Mouse (Mus musculus) CD4-positive, CD25-positive, alpha-beta regulatory T cell, adult 4 months (primary cell): Measurements from ENCODE around the gene Fhl3. TPM values are rescaled to one million over a fixed set of nuclear protein-coding genes. Genes with fewer than 3 reads are reported as not detected.
"Not testable (repeated sequence)": the region's sequence is repeated elsewhere in the genome, so short reads cannot be mapped to it uniquely, and the experiment has no call there.

Experiments
- ATAC-seq: one replicate; pipeline ENCODE4 v1.8.0; 2017
- polyA plus RNA-seq, 2 experiments: library from polyadenylated mRNA; unstranded; fragments of 100-300 nt; shearing (Covaris generic); gene quantifications; one replicate each; pipeline ENCODE4 v1.2.1; 2017

The Fhl3 gene
- polyA plus RNA-seq, 2 experiments from 2014 or later = 6.6 to 11.0 TPM

DNA sequence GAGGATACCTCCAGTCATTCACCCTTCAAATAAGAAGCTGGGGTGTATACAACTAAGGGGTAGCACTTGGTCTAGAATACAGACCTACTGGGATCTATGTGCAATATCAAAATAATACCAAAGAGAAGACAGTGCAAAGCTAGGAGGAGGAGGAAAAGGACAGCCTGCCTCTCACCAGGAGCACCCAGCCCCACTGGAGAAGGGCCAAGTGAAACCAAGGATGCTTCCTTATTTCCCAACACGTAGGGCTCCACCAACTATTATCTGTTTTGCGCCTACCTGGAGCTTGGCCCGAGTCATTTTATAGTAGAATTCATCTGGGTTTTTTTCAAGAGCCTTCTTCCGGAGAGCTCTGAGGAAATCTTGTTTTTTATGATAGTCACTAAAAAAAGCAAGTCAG, 17.0 kb upstream of the Fhl3 start:
- ATAC-seq = no peak

- no peak for ATAC-seq
Measured at GRCm38 (mm10) chr4:124685004-124685403, 15.5 kb upstream of the Fhl3 start.

- no peak for ATAC-seq
Measured at GRCm38 (mm10) chr4:124685453-124685852, 15.0 kb upstream of the Fhl3 start.

- no peak for ATAC-seq
Measured at GRCm38 (mm10) chr4:124685897-124686402, 14.6 kb upstream of the Fhl3 start.

DNA sequence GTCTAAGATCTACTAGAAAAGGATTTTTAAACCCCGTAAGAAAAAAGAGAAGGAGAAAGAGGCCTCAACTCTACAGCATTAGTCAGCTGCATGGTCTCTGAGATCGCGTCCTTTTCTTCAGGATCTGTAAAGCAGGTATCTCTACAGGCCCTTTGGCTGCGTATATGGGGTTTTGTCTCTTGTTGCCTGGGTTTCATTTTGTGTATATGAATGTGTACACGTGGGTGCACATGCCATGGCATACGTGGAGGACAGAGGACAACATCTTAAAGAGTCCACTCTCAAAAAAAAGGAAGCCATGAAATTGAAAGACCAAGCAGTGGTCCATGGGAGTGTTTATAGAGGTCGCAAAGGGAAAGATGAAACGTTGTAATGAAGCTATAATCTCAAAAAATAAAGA, 9.0 kb upstream of the Fhl3 start:
- ATAC-seq = no peak

DNA sequence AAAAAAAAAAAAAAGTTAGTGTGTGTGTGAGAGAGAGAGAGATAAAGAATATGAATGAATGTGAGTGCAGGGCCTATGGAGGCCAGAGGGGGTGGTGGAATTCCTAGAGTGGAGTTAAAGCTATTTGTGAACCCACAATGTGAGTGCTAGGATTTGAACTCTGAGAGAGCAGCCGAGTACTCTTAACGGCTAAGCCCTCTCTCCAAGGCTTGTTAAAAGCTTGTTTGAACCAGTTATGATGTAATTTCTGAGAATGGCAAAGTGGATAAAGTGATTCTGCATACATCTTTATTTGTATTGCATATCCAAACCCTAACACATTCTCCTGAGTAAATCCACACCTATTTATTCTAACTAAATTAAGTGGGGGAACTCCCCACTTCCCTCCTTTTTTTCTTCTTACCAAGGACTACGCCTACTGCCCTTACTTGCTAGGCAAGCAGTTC, 8.1 kb upstream of the Fhl3 start:
- no peak for ATAC-seq

- ATAC-seq = peak; percentile 97
Measured at GRCm38 (mm10) chr4:124693135-124693894, 7.2 kb upstream of the Fhl3 start, which contains the start of gene Utp11. TSS of gene Utp11 (minus strand) at chr4:124693600.

DNA sequence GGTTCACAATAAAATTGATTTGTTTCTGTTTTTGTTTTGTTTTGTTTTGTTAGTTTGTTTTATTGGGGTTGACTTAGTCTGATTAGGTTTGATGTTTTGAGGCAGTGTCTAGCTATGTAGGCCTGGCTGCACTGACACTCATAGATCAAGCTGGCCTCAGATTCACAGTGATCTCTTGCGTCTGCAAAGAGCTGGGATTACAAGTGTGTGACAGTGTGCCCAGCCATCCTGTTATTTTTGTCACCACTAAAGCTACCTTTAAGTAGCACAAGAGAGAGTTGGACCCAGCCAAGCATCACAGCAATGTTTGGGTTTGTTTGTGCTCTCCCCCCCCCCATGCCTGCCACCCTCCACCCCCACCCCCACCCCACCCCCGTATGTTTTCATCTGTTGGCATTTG, 5.9 kb upstream of the Fhl3 start:
- no peak for ATAC-seq

- ATAC-seq = no peak
Measured at GRCm38 (mm10) chr4:124695786-124696516, 4.5 kb upstream of the Fhl3 start.

GRCm38 (mm10) chr4:124699791-124700190, 710 bp upstream of the Fhl3 start:
- no peak for ATAC-seq

DNA sequence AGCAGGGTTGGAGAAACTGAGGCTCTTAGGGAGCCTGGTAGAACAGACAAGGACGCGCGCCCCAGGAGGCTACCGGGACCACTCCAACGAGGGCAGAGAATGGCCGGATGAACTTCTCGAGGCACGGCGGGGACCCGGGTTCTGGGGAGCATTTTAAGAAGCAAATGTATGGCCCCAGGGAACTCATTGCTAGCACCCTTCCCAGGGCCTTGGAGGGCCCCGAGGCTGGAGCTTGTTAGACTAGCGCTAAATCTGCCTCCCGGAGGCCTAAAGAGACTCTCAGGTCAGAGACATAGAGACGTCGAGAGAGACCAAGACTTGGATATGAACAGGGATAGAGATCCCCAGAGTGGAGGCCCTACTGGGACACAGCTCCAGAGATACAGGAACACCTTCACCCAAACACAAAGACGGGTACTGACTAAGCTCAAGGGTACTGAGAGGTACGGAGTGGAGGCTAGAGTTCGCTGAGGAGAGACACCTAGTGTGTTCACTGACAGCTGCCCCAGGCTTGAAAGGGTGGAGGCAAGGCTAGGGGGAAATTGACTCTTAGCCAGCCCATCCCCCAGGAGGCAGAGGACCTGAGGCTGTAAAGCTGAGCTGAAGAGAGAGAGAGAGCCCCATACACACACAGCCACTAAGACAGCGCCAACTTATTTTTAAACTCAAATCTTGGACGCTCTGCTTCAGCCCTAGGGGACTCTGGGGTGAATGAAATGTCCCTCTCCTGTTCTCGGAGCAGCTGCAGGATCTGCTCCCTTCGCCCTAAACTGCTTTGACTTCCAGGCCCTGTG, 748 bp downstream of the Fhl3 start:
- peak; percentile 27 for ATAC-seq

DNA sequence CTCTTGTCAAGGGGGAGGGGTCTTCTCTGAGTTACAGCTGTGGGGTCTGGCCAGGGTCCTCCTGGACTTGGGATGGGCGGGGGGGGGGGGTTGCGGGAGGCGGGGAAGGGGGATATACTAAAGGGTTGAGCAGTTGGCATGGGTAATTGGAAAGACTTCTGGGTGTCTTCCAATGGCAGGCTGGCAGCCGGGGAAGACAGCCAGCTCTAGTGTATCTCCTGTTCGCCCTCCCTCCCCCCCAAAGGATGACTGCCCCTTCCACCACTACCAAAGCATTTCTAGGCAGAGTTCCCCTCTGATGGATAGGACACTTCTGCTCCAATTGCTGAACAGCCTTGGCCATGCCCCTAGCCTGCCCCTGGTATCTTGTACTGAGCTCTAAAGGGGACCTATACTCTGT, 1.4 kb downstream of the Fhl3 start:
- ATAC-seq = no peak

DNA sequence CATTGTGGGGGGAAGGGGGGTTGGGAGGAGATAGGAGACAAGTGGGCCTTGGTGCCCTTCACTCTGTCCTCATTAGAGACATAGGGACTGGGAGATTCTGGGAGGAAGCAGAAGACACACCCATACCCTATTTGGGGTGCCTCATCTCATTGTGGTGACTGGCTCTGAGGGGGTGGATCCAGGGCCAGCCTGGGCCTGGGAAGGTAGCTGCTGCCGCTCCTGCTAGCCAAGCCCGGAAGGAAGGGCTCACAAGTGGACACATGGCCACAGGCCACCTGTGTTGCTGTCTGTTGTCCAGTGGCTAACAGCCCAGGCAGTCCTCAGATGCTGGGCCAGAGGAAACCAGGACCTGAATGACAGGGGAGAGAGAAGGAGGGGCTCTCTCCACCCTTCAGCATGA, 2.9 kb downstream of the Fhl3 start:
- ATAC-seq = peak; percentile 14

DNA sequence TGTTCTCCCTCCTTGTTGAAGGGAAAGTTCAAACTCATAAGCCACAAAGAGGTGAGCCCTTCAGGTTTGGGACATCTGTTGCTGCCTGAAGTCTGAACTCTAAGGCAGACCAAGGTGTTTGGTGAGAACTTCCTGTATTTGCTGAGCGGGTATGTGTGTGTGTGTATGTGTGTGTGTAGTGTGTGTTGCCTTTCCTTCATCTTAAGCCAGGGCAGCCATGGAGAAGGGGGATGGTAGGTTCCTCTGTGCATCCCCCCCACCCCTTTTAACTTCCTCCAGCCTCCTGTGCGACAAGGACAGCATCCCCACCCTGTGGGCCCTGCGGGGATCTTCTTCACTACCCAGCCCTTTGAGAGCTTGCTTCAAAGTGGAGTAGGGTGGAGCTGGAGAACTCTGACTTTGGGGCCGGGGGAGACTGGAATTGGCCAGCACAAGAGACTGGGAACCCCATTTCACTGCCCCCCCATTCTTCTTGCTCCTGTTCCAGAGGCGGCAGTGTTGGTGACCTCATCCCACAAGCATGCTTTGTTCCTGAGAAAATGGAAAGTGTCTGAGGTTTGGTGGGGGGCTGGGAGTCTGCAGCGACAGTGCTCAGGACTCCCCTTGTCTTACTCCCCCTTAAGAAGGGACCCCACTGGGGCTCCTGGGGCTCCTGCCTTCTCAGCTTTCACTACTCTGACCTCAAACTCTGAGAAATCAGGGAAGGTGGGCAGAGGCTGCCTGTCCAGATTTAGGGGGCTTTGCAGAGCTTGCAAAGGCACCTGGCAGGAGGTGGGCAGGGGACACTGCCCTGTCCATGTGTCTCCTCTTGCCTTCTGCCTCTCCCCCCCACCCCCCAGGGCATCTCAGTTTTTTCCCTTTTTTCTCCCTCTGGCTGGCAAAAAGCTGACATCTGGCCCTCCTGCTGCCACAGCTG, 3.6 kb downstream of the Fhl3 start:
- ATAC-seq = peak; percentile 58

GRCm38 (mm10) chr4:124704797-124705474, 4.4 kb downstream of the Fhl3 start:
- no peak for ATAC-seq

- no peak for ATAC-seq
Measured at GRCm38 (mm10) chr4:124705661-124706269, 5.3 kb downstream of the Fhl3 start.

GRCm38 (mm10) chr4:124707381-124708199, 7.1 kb downstream of the Fhl3 start:
- ATAC-seq = not testable (repeated sequence)

- not testable (repeated sequence) for ATAC-seq
Measured at GRCm38 (mm10) chr4:124708200-124708517, 7.7 kb downstream of the Fhl3 start.

- ATAC-seq = peak; percentile 61
Measured at GRCm38 (mm10) chr4:124708518-124709477, 8.3 kb downstream of the Fhl3 start.
